Mouse (Mus musculus) limb, embryonic 15.5 days (tissue): Measurements from ENCODE around the gene Cmtm4. TPM values are rescaled to one million over a fixed set of nuclear protein-coding genes. Genes with fewer than 3 reads are reported as not detected.

Experiments
- ATAC-seq: fragments of 200-750 bp; cut with Nextera tagmentation; 2 replicates; pipeline ENCODE4 v1.8.0; 2017; ENCODE audit warnings: low read depth, moderate TSS enrichment; ENCODE audit not compliant: insufficient number of reproducible peaks, low FRiP score, low TSS enrichment
- H3K27ac ChIP-seq: fragments of 300-500 bp; sonication (generic); 2 replicates; pipeline ENCODE4 v1.5.1; 2015; ENCODE audit warnings: moderate library complexity, mild to moderate bottlenecking, inconsistent platforms
- H3K27me3 ChIP-seq: fragments of 300-500 bp; sonication (generic); 2 replicates; pipeline ENCODE4 v1.6.1; 2015; ENCODE audit warnings: inconsistent platforms
- H3K36me3 ChIP-seq: fragments of 300-500 bp; sonication (generic); 2 replicates; pipeline ENCODE4 v1.6.1; 2015; ENCODE audit warnings: inconsistent platforms
- H3K4me1 ChIP-seq: fragments of 300-500 bp; sonication (generic); 2 replicates; pipeline ENCODE4 v1.6.1; 2015; ENCODE audit warnings: inconsistent platforms
- H3K4me2 ChIP-seq: fragments of 300-500 bp; sonication (generic); 2 replicates; pipeline ENCODE4 v1.6.1; 2015; ENCODE audit warnings: mild to moderate bottlenecking, inconsistent platforms
- H3K4me3 ChIP-seq: fragments of 300-500 bp; sonication (generic); 2 replicates; pipeline ENCODE4 v1.5.1; 2015; ENCODE audit warnings: mild to moderate bottlenecking, inconsistent platforms
- H3K9ac ChIP-seq: fragments of 300-500 bp; sonication (generic); 2 replicates; pipeline ENCODE4 v1.6.1; 2015; ENCODE audit warnings: inconsistent platforms
- H3K9me3 ChIP-seq: fragments of 300-500 bp; sonication (generic); 2 replicates; pipeline ENCODE4 v1.6.1; 2016; ENCODE audit warnings: inconsistent platforms
- WGBS: fragments of 180-500 bp; shearing (Covaris S2); methylation state at CpG from one replicate; pipeline ENCODE4 v1.1.7; 2015; 5-methylcytosine and 5-hydroxymethylcytosine counted together
- polyA plus RNA-seq: library from polyadenylated mRNA; unstranded; fragments of >200 nt; fragmentation: Nextera tagmentation; extraction: Ambion mirVana; gene quantifications from 2 replicates; pipeline ENCODE4 v1.2.1, GENCODE M21; 2015

Gene Cmtm4
- polyA plus RNA-seq, 1 experiment from 2014 or later: 2.7 TPM

GRCm38 (mm10) chr8:104369591-104369990, 26.0 kb downstream of the Cmtm4 start:
- H3K27ac ChIP-seq: no peak overlapping the region
- 81% methylated on average over 12 of the region's 12 CpGs for WGBS
- H3K4me2 ChIP-seq: no peak overlapping the region
- 0 out of 2 replicates have a peak, but pooled peaks cover 4% of the 10 kb centered on the region for H3K4me1 ChIP-seq
- no peaks in the 10 kb centered on the region for H3K9me3 ChIP-seq
- H3K36me3 ChIP-seq: no peaks in the 10 kb centered on the region
- no peaks in the 10 kb centered on the region for H3K27me3 ChIP-seq
- H3K9ac ChIP-seq: no peak overlapping the region
- H3K4me3 ChIP-seq: no peak overlapping the region
- no peak for ATAC-seq

GRCm38 (mm10) chr8:104367398-104367797, 28.2 kb downstream of the Cmtm4 start:
- Histone ChIP-seq H3K27me3 (no peaks in the 10 kb centered on the region), H3K4me2 (no peak overlapping the region), H3K9ac (no peak overlapping the region), H3K9me3 (no peaks in the 10 kb centered on the region), H3K36me3 (no peaks in the 10 kb centered on the region), H3K4me1 (0 out of 2 replicates have a peak, but pooled peaks cover 4% of the 10 kb centered on the region), H3K4me3 (no peak overlapping the region), H3K27ac (no peak overlapping the region)
- no peak for ATAC-seq
- whole genome bisulfite sequencing: 52% methylated on average over 5 of the region's 5 CpGs

DNA sequence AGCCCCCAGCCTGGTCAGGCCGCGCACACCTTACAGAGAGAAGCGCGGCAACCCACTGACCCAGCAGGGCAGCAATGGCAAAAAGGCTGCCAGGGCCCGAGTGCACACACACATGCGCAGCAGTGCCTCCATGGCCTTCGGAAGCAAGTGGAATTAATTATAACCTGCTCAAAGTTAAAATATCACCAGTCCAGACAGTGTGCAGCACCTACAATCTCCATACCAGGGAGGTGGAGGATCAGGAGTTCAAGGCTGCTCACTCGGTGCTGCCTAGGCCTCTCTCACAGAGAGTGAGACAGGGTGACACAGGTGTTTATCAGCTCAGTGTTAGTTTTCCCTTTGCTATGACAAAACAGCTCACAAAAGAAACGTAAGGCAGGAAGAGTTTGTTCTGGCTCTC, 29.9 kb downstream of the Cmtm4 start:
- ATAC-seq: no peak
- Histone ChIP-seq H3K36me3 (no peaks in the 10 kb centered on the region), H3K4me1 (0 out of 2 replicates have a peak, but pooled peaks cover 4% of the 10 kb centered on the region), H3K9ac (no peak overlapping the region), H3K27ac (no peak overlapping the region), H3K9me3 (no peaks in the 10 kb centered on the region), H3K27me3 (no peaks in the 10 kb centered on the region), H3K4me2 (no peak overlapping the region), H3K4me3 (no peak overlapping the region)
- WGBS: 76% methylated on average over 9 of the region's 9 CpGs

GRCm38 (mm10) chr8:104359778-104360456, 35.7 kb downstream of the Cmtm4 start:
- Histone ChIP-seq H3K4me3 (no peak overlapping the region), H3K4me2 (no peak overlapping the region), H3K27me3 (no peaks in the 10 kb centered on the region), H3K9me3 (no peaks in the 10 kb centered on the region), H3K4me1 (peaks cover 6% of the 10 kb centered on the region; the same call in 1 of the 2 replicates), H3K9ac (no peak overlapping the region), H3K36me3 (peaks cover 16% of the 10 kb centered on the region; the same call in 1 of the 2 replicates), H3K27ac (no peak overlapping the region)
- 73% methylated on average over 15 of the region's 15 CpGs for WGBS
- no peak for ATAC-seq

GRCm38 (mm10) chr8:104358637-104359036, 37.0 kb downstream of the Cmtm4 start:
- Histone ChIP-seq H3K9me3 (no peaks in the 10 kb centered on the region), H3K4me3 (no peak overlapping the region), H3K27me3 (no peaks in the 10 kb centered on the region), H3K9ac (no peak overlapping the region), H3K27ac (no peak overlapping the region), H3K4me2 (no peak overlapping the region), H3K4me1 (peaks cover 6% of the 10 kb centered on the region; the same call in 1 of the 2 replicates), H3K36me3 (peaks cover 27% of the 10 kb centered on the region)
- WGBS: 91% methylated on average over 3 of the region's 3 CpGs
- no peak for ATAC-seq

DNA sequence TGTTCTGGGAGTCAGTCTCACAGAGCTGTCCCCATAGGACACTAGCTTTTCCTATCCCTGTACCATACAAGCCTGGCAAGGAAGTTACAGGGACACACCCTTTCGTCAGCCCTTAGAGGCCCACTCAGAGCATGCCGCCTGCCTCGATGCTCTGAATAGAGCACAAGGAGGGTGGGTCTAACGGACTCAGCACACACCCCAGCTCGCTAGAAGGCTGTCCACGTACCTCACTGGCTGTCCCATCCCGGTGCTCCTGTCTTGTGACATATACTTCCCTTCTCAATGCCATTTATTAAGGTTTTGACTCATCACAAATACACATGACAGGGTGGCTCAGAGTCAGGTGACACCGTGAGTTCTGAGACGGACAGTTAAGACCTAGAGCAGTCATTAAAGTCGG, 41.1 kb downstream of the Cmtm4 start:
- Histone ChIP-seq H3K27ac (no peak overlapping the region), H3K9ac (no peak overlapping the region), H3K36me3 (peaks cover 33% of the 10 kb centered on the region), H3K4me2 (no peak overlapping the region), H3K4me1 (peaks cover 1% of the 10 kb centered on the region; the same call in 1 of the 2 replicates), H3K9me3 (no peaks in the 10 kb centered on the region), H3K27me3 (no peaks in the 10 kb centered on the region), H3K4me3 (no peak overlapping the region)
- WGBS: 86% methylated on average over 10 of the region's 10 CpGs
- ATAC-seq: no peak

GRCm38 (mm10) chr8:104353186-104353585, 42.4 kb downstream of the Cmtm4 start:
- H3K36me3 ChIP-seq: peaks cover 40% of the 10 kb centered on the region
- no peak overlapping the region for H3K9ac ChIP-seq
- H3K9me3 ChIP-seq: no peaks in the 10 kb centered on the region
- H3K4me3 ChIP-seq: no peak overlapping the region
- WGBS: 73% methylated on average over 5 of the region's 5 CpGs
- H3K27ac ChIP-seq: no peak overlapping the region
- no peak for ATAC-seq
- H3K27me3 ChIP-seq: no peaks in the 10 kb centered on the region
- no peaks in the 10 kb centered on the region for H3K4me1 ChIP-seq
- H3K4me2 ChIP-seq: no peak overlapping the region

DNA sequence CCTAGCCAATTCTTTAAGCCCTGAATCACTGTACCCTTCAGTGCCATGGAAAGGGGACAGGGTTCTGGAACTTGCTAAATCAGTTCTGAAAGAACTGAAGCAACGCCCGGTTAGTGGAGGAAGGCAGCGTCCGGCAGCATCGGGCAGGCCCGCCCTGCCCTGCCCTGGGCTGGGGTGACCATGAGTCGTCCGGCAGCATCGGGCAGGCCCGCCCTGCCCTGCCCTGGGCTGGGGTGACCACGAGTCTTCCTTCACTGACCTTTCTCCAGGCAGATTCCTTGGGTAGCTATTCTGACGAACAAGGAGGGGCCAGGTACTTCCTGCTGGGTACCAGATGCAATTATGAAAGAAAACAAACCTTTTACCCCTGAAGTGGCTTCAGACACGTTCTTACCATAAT, 45.6 kb downstream of the Cmtm4 start:
- Histone ChIP-seq H3K9ac (no peak overlapping the region), H3K27ac (no peak overlapping the region), H3K27me3 (no peaks in the 10 kb centered on the region), H3K4me3 (no peak overlapping the region), H3K36me3 (peaks cover 55% of the 10 kb centered on the region), H3K9me3 (no peaks in the 10 kb centered on the region), H3K4me1 (no peaks in the 10 kb centered on the region), H3K4me2 (no peak overlapping the region)
- WGBS: 85% methylated on average over 13 of the region's 13 CpGs
- ATAC-seq: no peak

GRCm38 (mm10) chr8:104348971-104349370, 46.6 kb downstream of the Cmtm4 start:
- 81% methylated on average over 5 of the region's 5 CpGs for WGBS
- Histone ChIP-seq H3K9ac (no peak overlapping the region), H3K27me3 (no peaks in the 10 kb centered on the region), H3K27ac (no peak overlapping the region), H3K9me3 (no peaks in the 10 kb centered on the region), H3K4me1 (peaks cover 7% of the 10 kb centered on the region; the same call in 1 of the 2 replicates), H3K36me3 (peaks cover 51% of the 10 kb centered on the region), H3K4me3 (no peak overlapping the region), H3K4me2 (no peak overlapping the region)
- no peak for ATAC-seq

DNA sequence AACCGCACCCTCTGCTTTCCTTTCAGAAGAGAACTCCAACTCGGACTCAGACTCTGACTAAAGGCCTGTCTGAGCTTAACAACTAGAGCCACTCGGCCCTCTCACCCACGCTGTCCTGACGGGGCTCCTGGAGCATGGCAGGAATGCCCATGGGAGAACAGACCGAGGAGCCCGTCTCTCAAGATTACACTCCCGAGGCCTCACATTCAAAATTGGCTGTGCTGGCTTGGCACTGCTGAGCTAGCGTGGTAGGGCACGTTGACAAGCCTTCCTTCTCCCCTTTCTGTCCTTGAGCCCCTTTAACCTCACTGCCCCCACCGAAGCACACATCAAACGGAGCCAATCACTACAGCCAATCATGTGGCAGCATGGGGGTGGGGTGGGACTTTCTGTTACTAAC, 48.9 kb downstream of the Cmtm4 start:
- no peak for ATAC-seq
- 58% methylated on average over 12 of the region's 12 CpGs for WGBS
- H3K27ac ChIP-seq: no peak overlapping the region

GRCm38 (mm10) chr8:104344622-104345021, 51.0 kb downstream of the Cmtm4 start:
- H3K9me3 ChIP-seq: no peaks in the 10 kb centered on the region
- WGBS: 90% methylated on average over 5 of the region's 5 CpGs
- no peak overlapping the region for H3K27ac ChIP-seq
- H3K27me3 ChIP-seq: no peaks in the 10 kb centered on the region
- no peak for ATAC-seq
- no peak overlapping the region for H3K4me3 ChIP-seq
- H3K4me1 ChIP-seq: peaks cover 24% of the 10 kb centered on the region
- no peak overlapping the region for H3K4me2 ChIP-seq
- no peak overlapping the region for H3K9ac ChIP-seq
- peaks cover 44% of the 10 kb centered on the region for H3K36me3 ChIP-seq

More for the DNA sequence above, 48.9 kb downstream of the Cmtm4 start:
- Histone ChIP-seq H3K4me2 (no peak overlapping the region), H3K36me3 (peaks cover 49% of the 10 kb centered on the region), H3K4me3 (no peak overlapping the region), H3K4me1 (peaks cover 15% of the 10 kb centered on the region), H3K9ac (no peak overlapping the region), H3K9me3 (no peaks in the 10 kb centered on the region), H3K27me3 (no peaks in the 10 kb centered on the region)

- H3K27me3 ChIP-seq: no peaks in the 10 kb centered on the region
- ATAC-seq: no peak
- H3K27ac ChIP-seq: no peak overlapping the region
- H3K4me2 ChIP-seq: no peak overlapping the region
- H3K36me3 ChIP-seq: peaks cover 42% of the 10 kb centered on the region
- no peaks in the 10 kb centered on the region for H3K9me3 ChIP-seq
- no peak overlapping the region for H3K9ac ChIP-seq
- 15% methylated on average over 7 of the region's 7 CpGs for WGBS
- peaks cover 30% of the 10 kb centered on the region for H3K4me1 ChIP-seq
- no peak overlapping the region for H3K4me3 ChIP-seq
Observed at GRCm38 (mm10) chr8:104343957-104344356, 51.6 kb downstream of the Cmtm4 start.
